Mouse (Mus musculus) bone marrow, adult 2 months (tissue): Measurements from ENCODE around the gene Thtpa.

ENCODE experiments used
- CTCF ChIP-seq: fragments of 200-500 bp; IDR thresholded peaks from 2 replicates; pipeline ENCODE4 v1.5.1; 2011; ENCODE audit warnings: low read length, control low read depth; ENCODE audit not compliant: control insufficient read depth, insufficient read depth
- POLR2A ChIP-seq: fragments of 200-500 bp; IDR thresholded peaks from 2 replicates; pipeline ENCODE4 v1.6.1; 2011; ENCODE audit warnings: low read depth, mild to moderate bottlenecking, control low read depth, low read length, borderline replicate concordance; ENCODE audit not compliant: control insufficient read depth

GRCm38 (mm10) chr14:55114759-55115701, 20.4 kb downstream of the Thtpa start:
- TF ChIP-seq CTCF (0 out of 2 replicates have a peak, but pooled peaks have one; percentile 7), POLR2A (no peak; the same call in 1 of the 2 replicates)
